In the genomic region with DNA sequence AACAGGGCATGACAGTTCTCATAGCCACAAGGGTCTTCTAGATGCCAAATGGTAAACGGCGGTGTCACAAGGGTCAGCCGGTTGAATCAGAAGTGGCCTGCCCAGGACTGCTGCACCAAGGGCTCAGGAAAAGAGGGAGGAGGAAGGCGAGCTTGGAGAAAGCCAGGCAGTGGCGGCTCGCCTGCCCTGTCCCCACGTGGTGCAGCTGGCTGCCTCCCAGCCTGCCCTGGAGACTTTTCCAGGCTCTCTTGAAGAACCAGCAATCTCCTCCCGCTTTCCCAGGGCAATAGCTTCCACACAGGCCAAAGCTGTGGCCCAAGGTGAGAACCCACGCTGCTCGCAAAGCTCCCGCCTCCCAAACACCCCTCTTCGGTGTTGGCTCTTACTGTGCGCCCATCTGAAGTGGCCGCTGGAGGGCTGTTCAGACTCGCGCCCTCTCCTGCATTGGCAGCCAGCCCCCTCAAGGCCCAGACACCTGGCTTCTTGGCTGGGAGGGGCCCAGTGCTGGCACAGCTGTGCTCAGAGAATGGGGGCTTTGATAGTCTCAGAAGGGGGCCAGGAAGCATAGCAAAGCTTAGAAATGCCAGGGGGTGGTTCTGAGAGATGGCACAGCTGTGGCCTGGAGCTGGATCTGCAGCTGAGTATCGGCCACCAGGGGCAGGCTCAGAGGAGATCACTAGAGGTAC, we compare ENCODE assay signal across 10 mouse cellular contexts. TPM values are rescaled to one million over a fixed set of nuclear protein-coding genes. Genes with fewer than 3 reads are reported as not detected.
DNase-seq lines count a peak whose midpoint lies in the region; ATAC-seq and TF ChIP-seq lines count a peak whose summit lies in the region.
"Had no signal": no experiment of that assay in that cellular context is flagged by ENCODE, and none has a peak within 500 bp of the region (broad histone marks: within the 10 kb centered on the region; RNA-seq: fewer than 3 reads in every experiment).

No protein-coding gene starts in this region.

- WGBS in embryonic facial prominence, embryonic 15.5 days, result 4% methylated on average over 17 of the region's 17 CpGs
- 6% methylated on average over 17 of the region's 17 CpGs for WGBS in liver, embryonic 11.5 days

- no peak overlapping the region for H3K27ac ChIP-seq in embryonic facial prominence, embryonic 15.5 days (replicated peaks)
- no peak overlapping the region for H3K27ac ChIP-seq in liver, embryonic 11.5 days (ENCODE audit: low read depth, low read length)

- H3K4me1 ChIP-seq in E14TG2a.4 (replicated peaks; ENCODE audit: low read depth, low read length), result peaks cover 41% of the 10 kb centered on the region
- H3K4me1 ChIP-seq in embryonic facial prominence, embryonic 15.5 days, result peaks cover 18% of the 10 kb centered on the region
- no peaks in the 10 kb centered on the region for H3K4me1 ChIP-seq in liver, embryonic 11.5 days (replicated peaks; ENCODE audit: control insufficient read depth, insufficient read depth, low read length)

- peak; percentile 27 for DNase-seq in gastrocnemius, postnatal 10 days
- DNase-seq in gastrocnemius, postnatal 14 days, result no peak
- peak; percentile 63 for DNase-seq in lung, postnatal 14 days
- DNase-seq in liver, embryonic 11.5 days (ENCODE audit: low spot score), result no peak
- DNase-seq: gastrocnemius, postnatal 36 days had no signal

- no peak overlapping the region for H3K4me2 ChIP-seq in embryonic facial prominence, embryonic 15.5 days (replicated peaks)
- no peak overlapping the region for H3K4me2 ChIP-seq in liver, embryonic 11.5 days

- H3K36me3 ChIP-seq in E14TG2a.4 (ENCODE audit: insufficient read depth, low read length), result no peaks in the 10 kb centered on the region
- H3K36me3 ChIP-seq in embryonic facial prominence, embryonic 15.5 days, result no peaks in the 10 kb centered on the region
- H3K36me3 ChIP-seq in liver, embryonic 11.5 days (ENCODE audit: control insufficient read depth, insufficient read depth, low read length), result no peaks in the 10 kb centered on the region

- peak overlapping the region; percentile 59 for H3K4me3 ChIP-seq in E14TG2a.4 (replicated peaks; ENCODE audit: low read length)
- H3K4me3 ChIP-seq in embryonic facial prominence, embryonic 15.5 days (replicated peaks), result 0 out of 2 replicates have a peak overlapping the region, but pooled peaks have one; percentile 6
- no peak overlapping the region for H3K4me3 ChIP-seq in liver, embryonic 11.5 days (ENCODE audit: low read depth, low read length)

- 0 out of 2 replicates have a peak, but pooled peaks have one; percentile 37 for ATAC-seq in embryonic facial prominence, embryonic 15.5 days (ENCODE audit: insufficient number of reproducible peaks, low FRiP score, low TSS enrichment, low read depth)
- no peak for ATAC-seq in monocyte, adult 5-6 weeks (replicated peaks; ENCODE audit: insufficient number of reproducible peaks, low FRiP score, low TSS enrichment, poor library complexity, severe bottlenecking)
- no peak for ATAC-seq in granulocyte monocyte progenitor cell, adult 5-6 weeks (replicated peaks; ENCODE audit: poor library complexity, severe bottlenecking)
- ATAC-seq in liver, embryonic 11.5 days (replicated peaks; ENCODE audit: low FRiP score), result no peak

- intact Hi-C loops in gastrocnemius, postnatal 14 days (cut with DNase I; ENCODE audit: low total_unique reads), result no loop called here

- TF ChIP-seq CTCF in E14TG2a.4 (conservative IDR thresholded peaks at IDR 0.05; ENCODE audit: low read length), result 0 out of 2 replicates have a peak, but pooled peaks have one; percentile 9

- no peak overlapping the region for H3K9ac ChIP-seq in embryonic facial prominence, embryonic 15.5 days
- no peak overlapping the region for H3K9ac ChIP-seq in liver, embryonic 11.5 days (ENCODE audit: low read depth, low read length)

- H3K27me3 ChIP-seq in E14TG2a.4 (ENCODE audit: insufficient read depth, low read length), result peaks cover 77% of the 10 kb centered on the region
- peaks cover 81% of the 10 kb centered on the region for H3K27me3 ChIP-seq in embryonic facial prominence, embryonic 15.5 days
- H3K27me3 ChIP-seq in liver, embryonic 11.5 days (replicated peaks; ENCODE audit: control insufficient read depth, insufficient read depth, low read length), result peaks cover 70% of the 10 kb centered on the region

- H3K9me3 ChIP-seq in E14TG2a.4 (ENCODE audit: low read length), result no peaks in the 10 kb centered on the region
- H3K9me3 ChIP-seq in embryonic facial prominence, embryonic 15.5 days (replicated peaks), result no peaks in the 10 kb centered on the region
- no peaks in the 10 kb centered on the region; the same call in 1 of the 2 replicates for H3K9me3 ChIP-seq in liver, embryonic 11.5 days (ENCODE audit: control insufficient read depth, low read length)

RNA-seq across cellular contexts. Expression of gene Bcan, which starts 2.4 kb away (rescaled TPM):
- total RNA-seq in gastrocnemius, postnatal 10 days (2021), result 1 to 10 TPM in 1 of 2 experiments, under 1 TPM in 1; 0.61 to 1.9 TPM
- under 1 TPM; 0.08 to 0.16 TPM for total RNA-seq in gastrocnemius, postnatal 14 days (2021)
- 0.38 and 0.61 TPM in 2 replicates for polyA plus RNA-seq in embryonic facial prominence, embryonic 15.5 days (2015; fragmentation: Nextera tagmentation; extraction: Ambion mirVana)
- total RNA-seq in monocyte, adult 5-6 weeks (2017), result not detected in 3 replicates
- total RNA-seq in granulocyte monocyte progenitor cell, adult 5-6 weeks (2014; fragmentation: Nextera tagmentation), result not detected in 2 replicates
- total RNA-seq in granulocyte monocyte progenitor cell, adult 5-6 weeks (2017), result not detected in 2 replicates
- 0.08 TPM in 1 of 2 replicates, not detected in the other for polyA plus RNA-seq in liver, embryonic 11.5 days (2014; fragmentation: Nextera tagmentation; extraction: Ambion mirVana)
- polyA plus RNA-seq: limb, embryonic 11.5 days had no signal

RNA-seq across cellular contexts. Expression of gene Hapln2, which starts 24.9 kb away (rescaled TPM):
- total RNA-seq in gastrocnemius, postnatal 10 days (2021), result not detected
- under 1 TPM in 1 of 2 experiments, not detected in 1; 0.13 TPM for total RNA-seq in gastrocnemius, postnatal 14 days (2021)
- polyA plus RNA-seq in embryonic facial prominence, embryonic 15.5 days (2015; fragmentation: Nextera tagmentation; extraction: Ambion mirVana), result 0.31 and 0.35 TPM in 2 replicates
- not detected in 3 replicates for total RNA-seq in monocyte, adult 5-6 weeks (2017)
- total RNA-seq in granulocyte monocyte progenitor cell, adult 5-6 weeks (2014; fragmentation: Nextera tagmentation), result not detected in 2 replicates
- total RNA-seq in granulocyte monocyte progenitor cell, adult 5-6 weeks (2017), result not detected in 2 replicates
- not detected in 2 replicates for polyA plus RNA-seq in liver, embryonic 11.5 days (2014; fragmentation: Nextera tagmentation; extraction: Ambion mirVana)

RNA-seq across cellular contexts. Expression of gene Nes, which starts 31.6 kb away (rescaled TPM):
- total RNA-seq in gastrocnemius, postnatal 10 days (2021), result 10 to 100 TPM; 72.4 to 87.7 TPM
- total RNA-seq in gastrocnemius, postnatal 14 days (2021), result 10 to 100 TPM; 37.2 to 51.2 TPM
- 41.9 and 57.3 TPM in 2 replicates for polyA plus RNA-seq in embryonic facial prominence, embryonic 15.5 days (2015; fragmentation: Nextera tagmentation; extraction: Ambion mirVana)
- 0.58 to 2.0 TPM (median 1.6 TPM) in 3 replicates for total RNA-seq in monocyte, adult 5-6 weeks (2017)
- not detected in 2 replicates for total RNA-seq in granulocyte monocyte progenitor cell, adult 5-6 weeks (2014; fragmentation: Nextera tagmentation)
- total RNA-seq in granulocyte monocyte progenitor cell, adult 5-6 weeks (2017), result 0.05 TPM in 1 of 2 replicates, not detected in the other
- polyA plus RNA-seq in liver, embryonic 11.5 days (2014; fragmentation: Nextera tagmentation; extraction: Ambion mirVana), result 4.9 and 5.8 TPM in 2 replicates

RNA-seq across cellular contexts. Expression of gene Gpatch4, which starts 40.5 kb away (rescaled TPM):
- 10 to 100 TPM; 12.5 to 14.7 TPM for total RNA-seq in gastrocnemius, postnatal 10 days (2021)
- total RNA-seq in gastrocnemius, postnatal 14 days (2021), result 10 to 100 TPM; 11.3 to 15.0 TPM
- polyA plus RNA-seq in embryonic facial prominence, embryonic 15.5 days (2015; fragmentation: Nextera tagmentation; extraction: Ambion mirVana), result 28.5 and 35.8 TPM in 2 replicates
- 3.8 to 10.5 TPM (median 4.8 TPM) in 3 replicates for total RNA-seq in monocyte, adult 5-6 weeks (2017)
- total RNA-seq in granulocyte monocyte progenitor cell, adult 5-6 weeks (2014; fragmentation: Nextera tagmentation), result 45.8 and 50.5 TPM in 2 replicates
- total RNA-seq in granulocyte monocyte progenitor cell, adult 5-6 weeks (2017), result 39.6 and 40.8 TPM in 2 replicates
- polyA plus RNA-seq in liver, embryonic 11.5 days (2014; fragmentation: Nextera tagmentation; extraction: Ambion mirVana), result 60.6 and 60.7 TPM in 2 replicates

RNA-seq across cellular contexts. Expression of gene Crabp2, which starts 54.0 kb away (rescaled TPM):
- total RNA-seq in gastrocnemius, postnatal 10 days (2021), result 1 to 10 TPM in 1 of 2 experiments, under 1 TPM in 1; 0.96 to 1.1 TPM
- under 1 TPM; 0.31 to 0.33 TPM for total RNA-seq in gastrocnemius, postnatal 14 days (2021)
- polyA plus RNA-seq in embryonic facial prominence, embryonic 15.5 days (2015; fragmentation: Nextera tagmentation; extraction: Ambion mirVana), result 200 and 206 TPM in 2 replicates
- not detected in 3 replicates for total RNA-seq in monocyte, adult 5-6 weeks (2017)
- not detected in 2 replicates for total RNA-seq in granulocyte monocyte progenitor cell, adult 5-6 weeks (2014; fragmentation: Nextera tagmentation)
- total RNA-seq in granulocyte monocyte progenitor cell, adult 5-6 weeks (2017), result not detected in 2 replicates
- polyA plus RNA-seq in liver, embryonic 11.5 days (2014; fragmentation: Nextera tagmentation; extraction: Ambion mirVana), result 24.9 and 29.9 TPM in 2 replicates

Comparison
In these comparisons a context has a peak if more than half of its experiments do, and no peak if none do; other contexts are left out.
1. DNase-seq: peak in gastrocnemius, postnatal 10 days (single experiment) and lung, postnatal 14 days (single experiment); none in gastrocnemius, postnatal 14 days (single experiment) and liver, embryonic 11.5 days (single experiment).
2. RNA of gene Nes, which starts 31.6 kb away (total RNA-seq): 72.4 to 87.7 TPM in gastrocnemius, postnatal 10 days and 37.2 to 51.2 TPM in gastrocnemius, postnatal 14 days; 0.58 to 2.0 TPM in monocyte, adult 5-6 weeks and 0.05 TPM in granulocyte monocyte progenitor cell, adult 5-6 weeks; every median in the first group is over 10 times any median in the second.